Mouse (Mus musculus): ENCODE results near the gene Fam162b. TPM values are rescaled to one million over a fixed set of nuclear protein-coding genes. Genes with fewer than 3 reads are reported as not detected.

The Fam162b gene
- 0.59 and 0.92 TPM in 2 replicates for polyA plus RNA-seq (2016; fragmentation: Nextera tagmentation; extraction: Ambion mirVana)

DNA sequence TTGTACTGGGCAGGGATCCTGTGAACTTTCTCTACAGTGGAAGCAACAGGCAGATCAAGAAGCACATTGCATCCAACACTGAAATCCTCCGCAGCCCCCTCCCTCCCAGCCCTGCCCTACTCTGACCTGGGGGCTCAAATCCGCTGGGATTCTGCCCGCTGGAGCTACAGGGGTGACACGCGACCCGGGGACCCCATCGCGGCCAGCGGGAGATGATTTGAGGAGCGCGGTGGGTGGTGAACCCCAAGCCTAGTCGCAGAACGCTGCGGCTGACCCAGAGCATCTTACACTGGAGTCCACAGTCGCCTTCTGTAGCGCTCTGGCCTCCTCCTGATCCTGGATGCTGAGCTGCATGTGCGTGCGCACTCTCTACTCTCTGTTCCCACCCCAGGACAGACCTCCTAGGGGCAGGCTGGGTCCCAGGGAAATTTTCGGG is at the start of gene Fam162b:
Fam162b (minus strand) TSS at position 379 of the 436 bp plus-strand sequence.
- ATAC-seq (ENCODE audit: insufficient number of reproducible peaks, insufficient read depth, low FRiP score, low TSS enrichment, low read depth) = peak; percentile 42; the same call in 1 of the 2 replicates
- H3K4me1 ChIP-seq (replicated peaks) = peaks cover 5% of the 10 kb centered on the region; the same call in 1 of the 2 replicates
- 3% methylated on average over 19 of the region's 19 CpGs for WGBS

DNA sequence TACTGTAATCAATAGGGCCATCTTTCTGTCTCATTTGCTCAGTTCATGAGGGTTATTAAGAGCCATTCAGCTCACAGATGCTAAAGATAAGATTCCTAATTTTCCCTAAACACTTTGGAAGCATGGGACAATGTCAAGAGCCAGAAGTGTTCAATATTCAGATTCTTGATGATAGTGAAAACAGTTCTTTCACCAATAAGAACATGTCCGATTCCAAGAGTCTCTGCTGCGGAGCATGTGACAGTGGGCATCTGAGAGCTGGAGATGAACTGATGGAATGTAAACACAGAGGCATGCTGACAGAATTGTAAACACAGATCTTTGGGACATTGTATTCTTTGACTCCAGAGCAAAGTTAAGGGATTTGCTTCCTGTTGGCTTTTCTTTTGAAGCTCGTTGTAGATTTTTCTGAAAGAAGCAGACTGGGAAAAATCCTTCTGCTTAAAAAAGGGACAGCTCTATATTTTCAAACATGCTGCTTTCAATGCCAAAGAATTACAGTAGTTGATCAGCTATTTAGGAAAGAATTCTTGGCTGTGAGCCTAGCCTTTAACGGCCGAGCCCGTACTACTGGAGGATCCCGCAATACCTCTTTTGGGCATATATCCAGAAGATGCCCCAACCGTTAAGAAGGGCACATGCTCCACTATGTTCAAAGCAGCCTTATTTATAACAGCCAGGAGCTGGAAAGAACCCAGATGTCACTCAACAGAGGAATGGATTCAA is 41.3 kb upstream of the Fam162b start, which contains the start of gene Gprc6a:
Gprc6a (minus strand) TSS at position 51 of the 726 bp plus-strand sequence.
- Histone ChIP-seq H3K27me3 (no peaks in the 10 kb centered on the region), H3K4me1 (replicated peaks) (no peaks in the 10 kb centered on the region), H3K9me3 (no peaks in the 10 kb centered on the region), H3K36me3 (no peaks in the 10 kb centered on the region), H3K4me3 (replicated peaks) (no peak within 1 kb of the TSS), H3K27ac (no peak within 1 kb of the TSS), H3K9ac (replicated peaks) (no peak within 1 kb of the TSS), H3K4me2 (no peak within 1 kb of the TSS)
- WGBS = 84% methylated on average over 8 of the region's 8 CpGs
- no peak for ATAC-seq (ENCODE audit: insufficient number of reproducible peaks, insufficient read depth, low FRiP score, low TSS enrichment, low read depth)

More for the DNA sequence above, at the start of gene Fam162b:
- no peaks in the 10 kb centered on the region for H3K36me3 ChIP-seq
- H3K9me3 ChIP-seq = no peaks in the 10 kb centered on the region
- H3K27ac ChIP-seq = no peak within 1 kb of the TSS
- H3K27me3 ChIP-seq = peaks cover 23% of the 10 kb centered on the region
- H3K9ac ChIP-seq (replicated peaks) = peak within 1 kb of the TSS; percentile 55
- peak within 1 kb of the TSS; percentile 65 for H3K4me2 ChIP-seq
- H3K4me3 ChIP-seq (replicated peaks) = peak within 1 kb of the TSS; percentile 37

DNA sequence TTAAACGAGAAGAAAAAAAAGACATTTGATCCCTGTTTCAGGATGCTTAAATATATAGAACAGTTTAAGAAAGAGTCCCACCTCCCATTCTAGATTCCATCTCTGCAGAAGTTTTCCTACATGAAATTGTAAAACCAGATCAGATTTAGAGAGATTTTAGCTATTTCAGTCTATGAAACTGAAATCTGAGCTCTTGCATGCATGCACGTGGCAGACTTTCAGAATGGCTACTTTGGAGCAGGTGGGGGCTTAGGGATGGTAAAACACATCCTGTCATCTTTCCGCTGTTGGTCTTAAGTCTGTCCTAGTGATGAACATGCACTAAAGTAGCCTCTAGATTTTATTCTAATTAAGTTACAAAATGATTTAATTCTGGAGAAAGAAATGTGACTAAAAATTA is 30.9 kb upstream of the Fam162b start:
- no peak overlapping the region for H3K27ac ChIP-seq
- H3K27me3 ChIP-seq = no peaks in the 10 kb centered on the region
- WGBS = 78% methylated on average over 3 of the region's 3 CpGs
- no peaks in the 10 kb centered on the region for H3K36me3 ChIP-seq
- H3K4me3 ChIP-seq (replicated peaks) = no peak overlapping the region
- no peak overlapping the region for H3K9ac ChIP-seq (replicated peaks)
- H3K4me2 ChIP-seq = no peak overlapping the region
- no peaks in the 10 kb centered on the region for H3K9me3 ChIP-seq
- ATAC-seq (ENCODE audit: insufficient number of reproducible peaks, insufficient read depth, low FRiP score, low TSS enrichment, low read depth) = no peak
- no peaks in the 10 kb centered on the region for H3K4me1 ChIP-seq (replicated peaks)

DNA sequence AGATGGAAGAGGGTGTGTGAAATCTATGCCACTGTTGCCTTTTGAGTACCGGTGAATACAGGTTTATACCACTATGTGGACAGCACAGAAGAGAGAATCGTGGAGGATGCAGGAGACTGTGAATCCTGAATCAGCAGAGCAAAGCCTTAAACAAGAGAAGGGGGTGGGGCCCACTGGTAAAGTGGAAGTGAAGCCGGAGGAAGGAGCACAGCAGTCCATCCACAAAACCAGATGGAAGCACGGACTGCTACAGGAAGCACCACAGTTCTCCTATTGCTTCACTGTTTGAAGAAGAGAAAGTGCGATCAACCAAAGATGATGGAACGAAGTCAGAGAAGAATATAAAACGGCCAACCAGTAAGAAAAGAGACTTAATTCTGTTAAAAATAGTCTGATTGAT is 29.8 kb upstream of the Fam162b start:
- Histone ChIP-seq H3K4me2 (no peak overlapping the region), H3K4me1 (replicated peaks) (no peaks in the 10 kb centered on the region), H3K9ac (replicated peaks) (no peak overlapping the region), H3K36me3 (no peaks in the 10 kb centered on the region), H3K27me3 (no peaks in the 10 kb centered on the region), H3K9me3 (no peaks in the 10 kb centered on the region), H3K4me3 (replicated peaks) (no peak overlapping the region), H3K27ac (no peak overlapping the region)
- WGBS = 75% methylated on average over 7 of the region's 7 CpGs
- ATAC-seq (ENCODE audit: insufficient number of reproducible peaks, insufficient read depth, low FRiP score, low TSS enrichment, low read depth) = no peak

DNA sequence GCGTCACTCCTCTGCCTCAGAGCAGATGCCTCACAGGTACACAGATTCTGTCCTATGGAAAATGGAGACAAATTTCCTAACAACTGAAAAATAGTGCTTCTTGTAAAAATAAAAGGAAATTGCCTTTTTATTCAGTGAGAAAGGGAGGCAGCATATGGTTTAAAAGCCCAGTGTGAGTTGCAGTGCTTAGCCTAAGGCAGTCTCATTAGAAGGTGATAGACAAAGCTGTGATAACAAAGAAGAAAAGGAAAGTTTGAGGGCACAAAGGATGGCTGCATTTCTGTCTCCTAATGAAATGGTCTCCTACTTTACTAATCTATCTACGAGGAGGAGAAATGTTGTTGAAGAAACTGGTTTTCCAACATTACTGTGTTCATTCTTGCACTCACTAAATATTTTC is 28.2 kb upstream of the Fam162b start:
- no peak overlapping the region for H3K4me3 ChIP-seq (replicated peaks)
- ATAC-seq (ENCODE audit: insufficient number of reproducible peaks, insufficient read depth, low FRiP score, low TSS enrichment, low read depth) = no peak
- H3K4me1 ChIP-seq (replicated peaks) = no peaks in the 10 kb centered on the region
- H3K9ac ChIP-seq (replicated peaks) = no peak overlapping the region
- no peaks in the 10 kb centered on the region for H3K27me3 ChIP-seq
- H3K27ac ChIP-seq = no peak overlapping the region
- no peaks in the 10 kb centered on the region for H3K36me3 ChIP-seq
- no peaks in the 10 kb centered on the region for H3K9me3 ChIP-seq
- 84% methylated on average over 2 of the region's 2 CpGs for WGBS
- no peak overlapping the region for H3K4me2 ChIP-seq

DNA sequence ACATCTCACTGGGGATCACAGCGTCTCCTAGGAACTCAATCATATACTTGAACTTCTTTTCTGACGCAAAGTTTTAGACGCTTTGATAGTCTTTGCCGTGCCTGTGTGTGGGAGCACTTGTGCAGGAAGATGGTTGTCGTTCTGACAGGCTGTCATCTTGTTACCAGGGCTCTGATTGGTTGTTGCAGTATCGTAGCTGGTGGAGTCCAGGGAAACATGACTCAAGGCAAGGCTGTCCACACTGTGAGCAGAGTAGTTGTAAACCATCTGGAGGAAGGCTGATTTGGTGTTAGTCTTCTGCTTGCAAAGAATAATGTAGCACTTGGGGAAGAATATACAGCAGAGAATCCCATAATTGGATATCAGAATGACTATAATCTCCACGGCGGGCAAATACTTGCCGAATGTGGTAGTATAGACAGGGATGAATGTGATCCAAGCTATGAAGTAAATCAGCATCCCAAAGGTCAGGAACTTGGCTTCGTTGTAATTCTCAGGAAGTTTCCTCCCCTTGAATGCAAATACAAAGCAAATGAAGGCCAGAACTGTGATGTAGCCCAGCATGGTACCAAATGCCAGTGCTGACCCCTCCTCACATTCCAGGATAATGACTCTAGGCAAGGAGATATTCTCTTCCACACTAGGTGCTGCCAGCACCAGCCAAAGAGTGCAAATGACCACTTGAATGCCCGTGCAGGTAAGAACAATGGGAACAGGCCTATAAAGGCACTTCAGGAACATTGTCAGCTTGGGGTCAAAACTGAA is 24.7 kb upstream of the Fam162b start:
- ATAC-seq (ENCODE audit: insufficient number of reproducible peaks, insufficient read depth, low FRiP score, low TSS enrichment, low read depth) = no peak
- 73% methylated on average over 11 of the region's 11 CpGs for WGBS

DNA sequence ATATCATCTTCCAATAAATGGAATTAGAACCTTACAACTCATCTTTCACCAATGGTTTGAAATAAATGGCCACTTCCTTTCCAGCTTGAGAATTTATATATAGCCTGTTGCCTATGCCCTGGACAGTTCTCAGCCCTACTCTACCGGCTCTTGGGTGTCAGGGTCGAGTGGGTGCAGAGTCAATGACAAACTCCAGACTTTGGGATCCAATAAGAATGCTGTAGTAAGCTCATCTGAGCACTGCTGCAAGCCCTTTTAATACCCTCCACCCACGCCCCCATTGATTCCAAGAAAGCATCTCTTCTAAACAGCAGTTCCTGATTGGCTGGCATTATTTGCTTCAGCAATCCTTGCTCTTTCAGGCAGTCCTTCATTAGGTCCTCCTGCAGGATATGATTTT is 23.1 kb upstream of the Fam162b start:
- Histone ChIP-seq H3K27me3 (no peaks in the 10 kb centered on the region), H3K9ac (replicated peaks) (no peak overlapping the region), H3K4me3 (replicated peaks) (no peak overlapping the region), H3K4me2 (no peak overlapping the region), H3K4me1 (replicated peaks) (no peaks in the 10 kb centered on the region), H3K27ac (no peak overlapping the region), H3K36me3 (no peaks in the 10 kb centered on the region), H3K9me3 (no peaks in the 10 kb centered on the region)
- no peak for ATAC-seq (ENCODE audit: insufficient number of reproducible peaks, insufficient read depth, low FRiP score, low TSS enrichment, low read depth)
- WGBS = 81% methylated on average over 3 of the region's 3 CpGs

More for the DNA sequence above, 24.7 kb upstream of the Fam162b start:
- Histone ChIP-seq H3K4me1 (replicated peaks) (no peaks in the 10 kb centered on the region), H3K27me3 (no peaks in the 10 kb centered on the region), H3K4me3 (replicated peaks) (no peak overlapping the region), H3K36me3 (no peaks in the 10 kb centered on the region), H3K9ac (replicated peaks) (no peak overlapping the region), H3K4me2 (no peak overlapping the region), H3K27ac (no peak overlapping the region), H3K9me3 (no peaks in the 10 kb centered on the region)

DNA sequence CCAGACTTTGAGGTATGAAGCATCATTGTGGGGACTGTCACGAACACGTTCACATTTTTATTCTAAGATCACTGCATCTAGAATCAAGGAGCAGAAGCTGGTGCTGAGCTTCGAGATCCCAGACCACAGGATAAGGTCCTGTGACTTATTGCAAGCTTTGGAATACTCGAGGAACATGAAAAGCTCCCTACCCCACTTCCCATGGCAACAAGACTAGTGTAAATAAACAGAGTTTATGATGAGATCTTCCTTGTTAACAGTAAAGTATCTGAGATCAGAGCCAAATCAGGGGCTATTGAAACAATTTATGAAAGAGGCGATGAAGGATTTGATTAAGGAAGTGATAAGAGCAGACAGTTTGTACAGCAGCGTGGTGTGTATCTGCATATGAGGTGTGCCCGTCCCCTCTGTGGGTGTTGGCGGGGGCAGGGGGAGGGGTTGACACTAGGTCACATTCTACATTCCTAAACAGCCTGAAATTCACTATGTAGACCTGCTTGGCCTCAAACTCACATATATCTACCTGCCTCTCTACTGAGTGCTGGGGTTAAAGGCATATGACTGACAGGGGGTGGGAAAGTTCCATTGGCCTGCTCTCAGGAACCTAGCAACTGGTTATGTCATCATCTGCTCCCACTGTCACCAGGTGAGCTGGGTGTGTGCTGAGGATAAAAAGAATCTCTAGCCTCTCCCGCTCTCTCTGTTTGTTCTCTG is 21.8 kb upstream of the Fam162b start:
- 66% methylated on average over 9 of the region's 9 CpGs for WGBS
- Histone ChIP-seq H3K4me1 (replicated peaks) (no peaks in the 10 kb centered on the region), H3K27ac (no peak overlapping the region), H3K9me3 (no peaks in the 10 kb centered on the region), H3K4me2 (no peak overlapping the region), H3K9ac (replicated peaks) (no peak overlapping the region), H3K36me3 (no peaks in the 10 kb centered on the region), H3K27me3 (no peaks in the 10 kb centered on the region), H3K4me3 (replicated peaks) (no peak overlapping the region)
- ATAC-seq (ENCODE audit: insufficient number of reproducible peaks, insufficient read depth, low FRiP score, low TSS enrichment, low read depth) = no peak

DNA sequence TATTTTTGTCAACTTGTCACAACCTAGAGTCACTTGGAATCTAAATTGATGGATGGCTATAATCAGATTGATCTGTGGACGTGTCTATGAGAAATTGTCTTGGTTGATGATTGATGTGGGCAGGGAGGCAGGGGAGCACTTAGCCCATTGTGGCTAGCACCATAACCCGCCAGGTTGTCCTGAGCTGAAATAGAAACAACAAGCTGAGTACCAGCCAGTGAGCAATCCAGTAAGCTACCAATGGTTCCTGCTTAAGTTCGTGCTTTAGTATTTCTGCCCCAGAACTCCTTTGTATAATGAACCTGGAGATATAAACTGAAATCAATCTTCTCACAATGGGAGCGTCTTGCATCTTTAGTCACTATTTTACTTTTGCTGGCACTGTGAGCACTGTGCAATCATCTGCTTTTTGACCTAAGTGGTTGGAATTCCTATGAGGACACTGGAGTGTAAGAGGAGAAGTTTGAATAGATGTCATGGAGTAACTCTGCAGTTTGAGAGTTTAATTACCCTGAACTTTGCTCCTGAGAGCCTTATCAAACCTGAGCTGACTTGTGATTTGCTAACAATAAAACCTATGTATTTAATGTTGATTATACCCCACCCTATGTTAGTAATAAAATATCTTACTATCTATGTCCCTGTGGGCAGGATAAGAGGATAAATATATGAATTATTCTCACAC is 19.6 kb upstream of the Fam162b start:
- ATAC-seq (ENCODE audit: insufficient number of reproducible peaks, insufficient read depth, low FRiP score, low TSS enrichment, low read depth) = no peak
- Histone ChIP-seq H3K4me2 (no peak overlapping the region), H3K36me3 (no peaks in the 10 kb centered on the region), H3K27me3 (no peaks in the 10 kb centered on the region), H3K9ac (replicated peaks) (no peak overlapping the region), H3K27ac (no peak overlapping the region), H3K9me3 (no peaks in the 10 kb centered on the region), H3K4me1 (replicated peaks) (no peaks in the 10 kb centered on the region), H3K4me3 (replicated peaks) (no peak overlapping the region)
- WGBS = 78% methylated on average over 4 of the region's 4 CpGs

DNA sequence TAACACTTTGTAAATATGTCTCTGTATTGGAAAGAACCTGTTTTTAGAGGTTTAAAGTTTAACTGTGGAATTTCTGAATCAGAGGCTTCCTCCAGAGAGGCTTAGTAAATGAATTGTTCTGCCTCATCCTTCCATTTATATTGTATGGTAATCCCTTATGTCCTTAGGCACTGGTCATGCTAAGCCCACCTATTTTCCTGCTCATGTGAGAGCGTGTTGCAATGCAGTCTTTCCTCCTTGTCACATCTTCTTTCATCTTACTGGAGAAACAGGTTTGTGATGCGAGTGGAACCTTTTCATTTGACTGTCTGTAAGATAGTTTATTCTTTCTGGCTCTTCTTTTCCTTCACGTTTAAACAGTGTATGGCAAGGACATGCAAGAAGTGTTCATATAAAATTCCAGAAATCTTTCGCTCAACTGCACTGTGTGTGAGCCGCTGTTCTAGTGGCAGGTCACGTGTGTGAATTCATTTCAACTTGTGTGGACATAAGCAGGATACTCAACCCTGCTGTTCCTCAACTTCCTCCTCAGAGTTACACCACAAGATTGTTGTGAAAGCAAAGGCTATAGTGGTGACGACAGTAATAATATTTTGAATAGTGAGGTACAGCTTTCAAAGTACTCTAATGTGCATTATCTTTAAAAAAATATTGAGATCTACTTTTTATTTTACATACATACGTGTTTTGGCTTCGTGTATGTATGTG is 6.8 kb upstream of the Fam162b start:
- ATAC-seq (ENCODE audit: insufficient number of reproducible peaks, insufficient read depth, low FRiP score, low TSS enrichment, low read depth) = no peak
- Histone ChIP-seq H3K4me3 (replicated peaks) (no peak overlapping the region), H3K36me3 (no peaks in the 10 kb centered on the region), H3K4me1 (replicated peaks) (no peaks in the 10 kb centered on the region), H3K27me3 (no peaks in the 10 kb centered on the region), H3K4me2 (no peak overlapping the region), H3K9me3 (no peaks in the 10 kb centered on the region), H3K9ac (replicated peaks) (no peak overlapping the region), H3K27ac (no peak overlapping the region)
- 82% methylated on average over 9 of the region's 9 CpGs for WGBS

All from limb, embryonic 12.5 days (tissue).